Mouse (Mus musculus): ENCODE measurements at regions not wholly inside any gene's neighbourhood (a gene's known extent, or its start where the extent isn't known, plus 50 kb on each side); places are given as distances from the start of the nearest gene placed in this dataset.
A peak's percentile ranks its signal among the peaks of the same experiment; 100 is the strongest.

DNA sequence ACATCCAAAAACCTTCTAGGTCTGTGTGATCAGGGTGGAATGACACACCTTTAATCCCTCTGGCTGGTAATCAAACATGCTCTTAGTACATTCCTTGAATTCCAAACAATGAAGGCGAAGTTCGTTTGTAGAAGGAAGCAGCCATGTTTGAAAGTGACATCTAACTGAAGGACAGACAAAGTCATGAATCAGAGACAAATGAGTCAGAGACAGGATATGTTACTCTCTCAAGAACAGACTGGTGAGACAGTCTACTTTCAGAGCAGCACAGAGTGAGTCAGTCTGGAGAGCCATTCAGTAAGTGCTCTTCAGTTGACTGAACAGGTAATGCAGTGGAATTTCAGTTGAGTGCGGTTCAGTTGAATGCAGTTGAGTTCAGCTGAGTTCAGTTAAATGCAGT, 150.4 kb downstream of the Cpe start:
- DNase-seq = no peak

GRCm38 (mm10) chr8:64539846-64540472, 152.9 kb downstream of the Cpe start:
- no peak for DNase-seq

DNA sequence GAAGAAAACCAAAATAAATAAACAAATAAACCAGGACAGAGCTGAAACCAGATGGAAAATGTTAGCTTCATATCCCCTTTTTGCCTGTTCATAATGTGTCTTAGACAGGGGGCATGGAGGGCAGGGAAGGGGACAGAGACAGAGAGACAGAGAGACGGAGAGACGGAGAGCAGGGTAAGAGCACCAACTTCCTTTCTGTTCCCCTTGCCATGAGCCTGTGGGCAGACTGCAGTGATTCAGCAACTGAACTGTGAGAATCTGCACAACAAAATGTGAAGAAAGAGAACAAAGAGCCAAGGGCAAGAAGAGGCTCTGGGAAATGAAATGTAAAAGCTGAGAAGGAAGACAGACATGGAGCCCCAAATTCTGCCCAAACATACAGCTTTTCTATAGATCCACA, 161.1 kb downstream of the Cpe start:
- DNase-seq = no peak

GRCm38 (mm10) chr8:64522441-64523102, 170.3 kb downstream of the Cpe start:
- no peak for DNase-seq

DNA sequence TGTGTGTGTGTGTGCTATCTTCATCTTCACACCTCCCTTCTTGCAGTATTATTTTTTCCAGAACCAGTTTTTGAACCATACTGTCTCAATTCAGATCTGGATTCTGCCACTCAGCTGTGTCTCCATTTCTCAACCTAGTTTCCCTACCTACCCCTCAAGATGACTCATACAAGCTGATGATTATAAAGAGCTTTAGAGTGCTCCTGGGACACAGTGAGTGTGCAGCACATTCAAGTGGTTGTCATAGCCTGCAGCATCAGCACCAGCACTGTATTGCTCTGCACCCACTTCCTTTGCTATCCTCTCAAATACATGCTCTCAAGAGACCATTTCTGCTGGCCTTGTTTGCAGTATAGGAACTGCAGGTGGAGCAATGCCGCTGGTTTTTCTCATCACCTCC, 173.2 kb downstream of the Cpe start:
- no peak for DNase-seq

GRCm38 (mm10) chr8:64515923-64516322, 176.9 kb downstream of the Cpe start:
- no peak for DNase-seq

- no peak for DNase-seq
Observed at GRCm38 (mm10) chr8:64497281-64498060, 195.4 kb downstream of the Cpe start.

DNA sequence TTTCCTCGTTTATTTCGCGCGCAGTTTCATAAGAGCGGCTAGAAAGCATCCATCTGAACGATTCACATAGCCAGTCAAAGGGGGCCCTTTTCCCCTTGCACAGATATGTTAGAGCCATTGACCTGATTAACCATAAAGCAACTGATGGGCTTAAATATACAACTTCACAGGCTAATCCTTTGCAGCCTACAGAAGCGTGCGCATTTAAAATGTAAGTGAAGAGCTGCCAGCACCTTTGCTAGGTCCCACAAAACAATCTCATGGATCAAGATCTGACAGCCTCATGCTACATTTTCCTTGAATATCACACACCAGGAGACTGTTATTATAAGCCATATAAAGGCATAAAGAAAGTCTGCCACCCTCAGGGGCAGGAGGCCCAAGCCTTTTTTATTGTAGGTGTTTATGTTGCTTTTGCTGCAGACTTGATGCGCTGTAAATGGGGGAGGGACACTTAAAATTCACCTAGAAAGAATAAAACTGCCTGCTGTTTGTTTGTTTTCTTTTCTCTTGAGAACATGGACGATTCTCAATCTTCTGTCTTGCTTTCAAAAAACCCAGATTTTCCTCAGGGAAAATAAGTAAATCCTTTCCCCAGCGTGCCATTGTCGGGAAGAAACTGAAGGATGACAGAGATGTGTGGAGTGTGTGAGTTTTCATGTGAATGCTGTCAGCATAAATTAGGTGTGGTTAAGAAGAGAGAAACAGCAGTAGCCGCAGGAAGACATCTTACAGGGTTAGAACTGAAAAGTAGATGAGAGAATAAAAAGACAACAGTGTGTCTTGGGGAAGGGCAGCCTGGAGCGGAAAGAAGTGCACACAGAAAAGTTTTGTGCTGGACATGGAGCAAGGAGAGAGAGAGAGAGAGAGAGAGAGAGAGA, 196.3 kb downstream of the Cpe start:
- DNase-seq = no peak

GRCm38 (mm10) chr8:64491561-64491960, 201.3 kb downstream of the Cpe start:
- no peak for DNase-seq

GRCm38 (mm10) chr8:64488057-64488456, 204.8 kb downstream of the Cpe start:
- DNase-seq = no peak

DNA sequence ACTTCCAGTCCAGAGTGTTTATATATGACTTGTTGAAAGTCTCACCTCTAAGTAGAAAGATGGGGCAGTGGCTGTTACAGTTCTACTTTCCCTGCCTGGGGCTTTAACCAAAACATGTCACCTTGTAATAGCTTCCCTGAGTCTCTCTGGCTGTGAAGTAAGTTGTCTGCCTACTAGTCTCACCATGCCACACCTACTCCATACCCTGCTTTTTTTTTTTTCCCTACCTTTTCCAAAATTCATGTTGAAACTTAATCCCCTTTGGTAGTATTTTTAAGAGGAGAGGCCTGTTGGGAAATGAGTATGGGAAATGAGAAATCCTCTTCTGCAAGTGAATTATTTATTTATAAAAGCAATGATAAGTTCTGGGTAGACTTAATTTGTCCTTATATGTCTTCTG, 219.6 kb downstream of the Cpe start:
- no peak for DNase-seq

- no peak for DNase-seq
Observed at GRCm38 (mm10) chr8:64472801-64473270, 220.0 kb downstream of the Cpe start.

DNA sequence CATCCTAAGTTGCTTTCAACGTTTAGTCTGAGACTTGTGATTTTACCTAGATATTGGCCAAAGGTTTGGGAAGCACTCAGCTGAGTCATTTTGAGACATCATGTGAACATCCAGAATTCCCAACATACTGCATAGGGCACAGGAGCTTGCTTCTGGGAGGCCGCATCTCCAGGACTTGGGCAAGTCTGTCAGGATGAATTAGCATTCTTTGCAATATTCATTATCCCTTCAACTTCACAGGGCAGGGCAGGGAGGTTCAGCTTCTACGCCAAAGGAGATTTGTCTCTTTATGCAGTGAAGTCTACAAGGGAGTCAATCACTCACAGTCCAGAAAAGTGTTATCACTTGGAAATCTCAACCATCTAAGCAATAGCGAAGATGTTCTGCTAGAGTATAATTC, 231.7 kb downstream of the Cpe start:
- no peak for DNase-seq

DNA sequence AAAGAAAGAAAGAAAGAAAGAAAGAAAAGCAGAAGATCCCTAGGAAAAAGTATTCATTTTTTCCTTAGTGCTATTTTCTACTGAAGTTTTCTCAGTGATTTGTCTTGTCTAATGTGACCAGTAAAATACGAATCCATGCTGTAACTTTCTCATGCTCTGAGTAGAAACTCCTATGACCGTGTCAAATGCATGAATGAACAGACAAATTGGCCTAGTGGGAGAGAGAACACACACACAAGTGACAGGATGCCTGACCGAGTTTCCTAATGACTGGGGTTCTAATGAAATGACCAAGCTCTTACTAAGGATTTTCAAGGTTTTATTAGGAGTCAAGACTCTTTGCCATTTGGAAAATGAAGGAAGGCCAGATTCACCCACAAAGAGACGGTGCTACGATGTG, 235.9 kb downstream of the Cpe start:
- DNase-seq = no peak

- no peak for DNase-seq
Observed at GRCm38 (mm10) chr8:64454736-64455135, 238.1 kb downstream of the Cpe start.

DNA sequence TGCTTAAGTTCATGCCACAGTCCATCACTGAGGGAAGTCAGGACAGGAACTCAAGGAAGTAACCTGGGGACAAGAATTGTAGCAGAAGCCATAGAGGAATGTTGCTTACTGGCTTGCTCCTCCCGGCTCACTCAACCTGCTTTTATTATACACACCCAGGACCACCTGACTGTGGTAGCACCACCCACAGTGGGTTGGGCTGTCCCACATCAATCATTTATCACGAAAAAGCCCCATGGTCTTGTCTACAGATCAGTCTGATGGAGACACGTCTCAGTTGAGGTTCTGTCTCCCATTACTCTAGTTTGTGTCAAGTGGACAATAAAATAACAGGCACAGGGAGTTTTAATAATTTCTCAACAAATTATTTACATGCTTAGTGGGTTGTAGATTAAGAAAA, 239.3 kb upstream of the Tll1 start:
- no peak for DNase-seq

GRCm38 (mm10) chr8:64444429-64444828, 238.4 kb upstream of the Tll1 start:
- no peak for DNase-seq

DNA sequence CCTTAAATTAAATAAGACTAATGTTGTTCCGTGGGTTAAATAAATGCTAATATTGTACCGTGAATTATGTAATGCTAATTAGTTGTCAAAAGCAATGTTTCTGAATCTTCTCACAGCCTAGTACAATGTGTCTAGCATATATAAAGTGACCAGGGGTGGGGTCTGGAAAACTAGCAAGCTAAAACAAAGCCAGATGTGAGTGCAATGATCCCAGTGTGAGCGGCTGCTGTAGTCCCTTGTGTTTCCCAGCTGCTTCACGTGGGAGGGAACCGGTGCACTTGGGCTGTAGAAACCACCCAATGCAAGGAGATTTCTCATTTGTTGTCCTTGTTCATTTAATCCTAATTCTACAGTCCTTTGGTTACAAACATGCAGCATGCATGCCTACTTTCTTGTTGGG, 232.4 kb upstream of the Tll1 start:
- no peak for DNase-seq

DNA sequence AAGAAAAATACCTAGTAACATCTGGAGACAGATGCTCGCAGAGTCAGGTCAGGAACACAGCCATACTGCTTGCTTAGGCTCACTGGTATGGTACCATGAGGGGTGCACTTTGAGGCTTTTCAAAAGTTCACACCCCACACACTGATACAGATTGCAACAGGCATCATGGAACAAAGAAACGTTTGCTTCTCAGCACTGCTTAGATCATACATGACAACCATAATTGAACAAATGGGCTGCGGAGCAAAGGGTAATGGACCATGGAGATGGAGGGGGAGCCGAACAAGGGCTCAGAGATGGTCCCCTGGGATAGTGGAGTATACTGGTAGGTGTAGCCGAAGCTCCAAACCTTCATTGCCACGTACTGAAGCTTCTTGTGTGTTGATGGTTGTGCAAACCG, 228.6 kb upstream of the Tll1 start:
- no peak for DNase-seq

GRCm38 (mm10) chr8:64422850-64423214, 216.8 kb upstream of the Tll1 start:
- no peak for DNase-seq

DNA sequence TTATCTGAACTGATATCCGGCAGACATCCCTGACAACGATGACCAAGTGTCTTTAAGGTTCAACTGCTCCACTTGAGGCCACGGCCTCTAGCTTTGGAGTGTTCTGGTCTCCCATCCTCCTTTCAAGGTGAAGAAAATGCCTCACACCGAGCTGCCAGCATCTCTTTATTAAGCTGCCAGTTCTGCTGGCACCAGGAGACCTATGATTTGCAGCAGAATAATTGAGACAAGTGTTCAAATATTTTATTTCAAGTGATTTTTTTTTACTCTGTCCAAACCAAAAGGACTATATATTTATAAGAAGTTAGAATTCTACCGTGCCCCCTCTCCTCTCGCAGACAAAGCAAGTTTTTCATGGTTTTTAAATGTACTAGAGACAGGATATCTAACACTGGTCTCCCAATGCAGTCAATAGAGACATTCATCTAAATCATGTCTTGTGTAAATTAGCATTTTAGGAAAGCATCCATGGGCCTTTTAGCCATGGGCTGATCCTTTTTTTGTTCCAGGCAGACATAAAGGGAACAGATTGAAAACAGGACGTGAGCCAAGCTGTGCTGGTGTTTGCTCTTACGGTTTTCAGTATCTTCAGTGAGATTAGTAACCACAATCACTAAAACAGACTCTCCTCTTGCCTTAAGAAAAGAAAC, 216.3 kb upstream of the Tll1 start:
- DNase-seq = no peak

DNA sequence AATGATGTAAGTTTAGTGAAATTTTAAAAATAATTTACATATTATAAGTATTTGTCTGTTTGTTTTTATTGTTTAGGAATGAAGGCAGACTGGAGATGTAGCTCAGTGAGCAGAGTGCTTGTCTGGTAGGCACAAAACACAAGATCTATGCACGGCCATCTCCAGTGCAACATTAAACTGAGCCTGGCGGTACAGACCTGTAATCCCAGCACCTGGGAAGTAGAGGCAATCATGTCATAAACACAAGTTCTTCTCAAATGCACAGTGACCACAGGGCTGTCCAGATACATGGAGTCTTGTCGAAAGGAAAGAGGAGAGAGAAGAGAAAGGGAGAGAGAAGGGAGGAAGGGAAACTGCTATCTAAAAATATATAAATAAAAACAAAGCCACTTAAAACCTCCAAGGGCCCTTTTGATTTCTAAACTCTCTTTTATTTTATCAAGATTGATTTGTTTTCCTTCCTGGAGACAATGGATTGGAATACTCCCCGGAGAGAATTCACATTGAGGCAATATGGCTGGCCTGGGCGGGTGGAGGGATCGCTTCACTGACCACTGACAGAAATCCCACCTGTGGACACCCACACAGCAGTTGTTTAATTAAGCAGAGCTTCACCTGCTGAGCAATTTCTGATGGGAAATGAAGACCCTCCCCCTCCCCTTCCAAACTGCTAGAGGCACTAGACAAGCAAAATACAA, 215.6 kb upstream of the Tll1 start:
- peak; percentile 2 for DNase-seq
